Mouse (Mus musculus) CD8-positive naive resting alpha-beta T cell, adult 2 months (primary cell): Measurements from ENCODE around the gene Tssk2.

Experiments used
- DNase-seq, 2 experiments: peaks; one replicate each; pipeline ENCODE4 v3.0.0; 2022; ENCODE audit warnings: low read depth in 2 of 2, low spot score in 2 of 2

The Tssk2 gene

DNA sequence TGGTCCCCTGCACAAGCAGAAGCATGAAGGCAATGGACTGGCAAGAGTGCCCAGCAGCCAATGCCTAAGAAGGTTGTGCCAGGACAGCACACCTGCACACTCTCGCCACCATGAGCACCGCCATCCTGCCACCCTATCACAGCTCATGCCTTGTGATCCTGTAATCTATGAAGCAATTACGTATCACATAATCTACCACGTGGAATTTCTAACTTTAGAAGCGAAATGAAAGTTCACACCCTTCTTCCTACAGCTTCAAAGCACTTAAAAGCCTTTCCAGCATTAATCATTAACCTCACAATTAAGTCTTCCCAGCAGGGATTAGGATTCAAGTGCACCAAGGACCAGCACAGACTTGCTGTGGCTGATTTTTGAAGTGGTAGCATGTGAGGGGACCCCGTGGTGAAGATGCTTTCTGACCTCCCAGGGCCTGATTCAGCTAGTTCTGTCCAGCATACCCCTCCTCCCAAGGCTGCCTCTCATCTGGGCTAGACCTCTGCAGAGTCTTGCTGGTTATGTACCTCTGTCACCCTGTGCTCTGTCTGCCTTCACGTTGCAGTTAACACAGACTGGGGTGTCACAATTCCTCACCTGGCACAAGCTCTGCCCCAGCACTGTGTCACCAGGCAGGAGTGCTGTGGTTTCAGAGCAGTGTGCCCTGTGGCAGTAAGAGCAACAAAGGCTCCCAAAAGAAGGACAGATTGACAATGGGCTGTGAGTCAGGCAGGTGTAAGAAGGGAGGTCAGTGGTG is 46.8 kb downstream of the Tssk2 start:
- DNase-seq = no peak

- DNase-seq = no peak
Observed at GRCm38 (mm10) chr16:17949421-17949877, 51.0 kb downstream of the Tssk2 start.
